Mouse (Mus musculus): ENCODE data around the gene Spint4. TPM values are rescaled to one million over a fixed set of nuclear protein-coding genes. Genes with fewer than 3 reads are reported as not detected.
"Not testable (repeated sequence)": the region's sequence is repeated elsewhere in the genome, so short reads cannot be mapped to it uniquely, and the experiment has no call there.

The Spint4 gene
- polyA plus RNA-seq, 1 experiment from 2014 or later, result not detected

GRCm38 (mm10) chr2:164716194-164716786 is 18.0 kb downstream of the Spint4 start:
- H3K4me2 ChIP-seq (replicated peaks); ATAC-seq (ENCODE audit: low FRiP score); H3K4me1 ChIP-seq (replicated peaks; ENCODE audit: control insufficient read depth, insufficient read depth, low read length); H3K4me3 ChIP-seq (replicated peaks; ENCODE audit: low read length); H3K27me3 ChIP-seq (ENCODE audit: control insufficient read depth, insufficient read depth, low read length); H3K9me3 ChIP-seq (ENCODE audit: control insufficient read depth, low read length); H3K9ac ChIP-seq; H3K36me3 ChIP-seq (replicated peaks; ENCODE audit: control insufficient read depth, insufficient read depth); H3K27ac ChIP-seq; DNase-seq (ENCODE audit: low spot score): not testable (repeated sequence)
- 95% methylated on average over 20 of the region's 23 CpGs for WGBS

GRCm38 (mm10) chr2:164723276-164723675 is 25.0 kb downstream of the Spint4 start:
- 62% methylated on average over 4 of the region's 4 CpGs for WGBS
- Histone ChIP-seq H3K9me3 (ENCODE audit: control insufficient read depth, low read length) (no peaks in the 10 kb centered on the region), H3K4me1 (replicated peaks; ENCODE audit: control insufficient read depth, insufficient read depth, low read length) (no peaks in the 10 kb centered on the region), H3K4me3 (replicated peaks; ENCODE audit: low read length) (no peak overlapping the region), H3K27ac (no peak overlapping the region), H3K36me3 (replicated peaks; ENCODE audit: control insufficient read depth, insufficient read depth) (no peaks in the 10 kb centered on the region), H3K27me3 (ENCODE audit: control insufficient read depth, insufficient read depth, low read length) (no peaks in the 10 kb centered on the region), H3K4me2 (replicated peaks) (no peak overlapping the region), H3K9ac (no peak overlapping the region)
- no peak for DNase-seq (ENCODE audit: low spot score)
- no peak for ATAC-seq (ENCODE audit: low FRiP score)

- no peak for ATAC-seq (ENCODE audit: low FRiP score)
- Histone ChIP-seq H3K9me3 (ENCODE audit: control insufficient read depth, low read length) (no peaks in the 10 kb centered on the region), H3K4me2 (replicated peaks) (no peak overlapping the region), H3K4me3 (replicated peaks; ENCODE audit: low read length) (no peak overlapping the region), H3K4me1 (replicated peaks; ENCODE audit: control insufficient read depth, insufficient read depth, low read length) (no peaks in the 10 kb centered on the region), H3K36me3 (replicated peaks; ENCODE audit: control insufficient read depth, insufficient read depth) (no peaks in the 10 kb centered on the region), H3K27ac (no peak overlapping the region), H3K27me3 (ENCODE audit: control insufficient read depth, insufficient read depth, low read length) (no peaks in the 10 kb centered on the region), H3K9ac (no peak overlapping the region)
- 26% methylated on average over 6 of the region's 6 CpGs for WGBS
- DNase-seq (ENCODE audit: low spot score), result peak; percentile 85
These were observed 27.8 kb downstream of the Spint4 start for GRCm38 (mm10) chr2:164725895-164726619.

- Histone ChIP-seq H3K4me3 (replicated peaks; ENCODE audit: low read length) (no peak overlapping the region), H3K4me1 (replicated peaks; ENCODE audit: control insufficient read depth, insufficient read depth, low read length) (no peaks in the 10 kb centered on the region), H3K9ac (no peak overlapping the region), H3K36me3 (replicated peaks; ENCODE audit: control insufficient read depth, insufficient read depth) (no peaks in the 10 kb centered on the region), H3K4me2 (replicated peaks) (no peak overlapping the region), H3K27me3 (ENCODE audit: control insufficient read depth, insufficient read depth, low read length) (no peaks in the 10 kb centered on the region), H3K27ac (no peak overlapping the region), H3K9me3 (ENCODE audit: control insufficient read depth, low read length) (no peaks in the 10 kb centered on the region)
- ATAC-seq (ENCODE audit: low FRiP score) (no peak), DNase-seq (ENCODE audit: low spot score) (no peak)
- 82% methylated on average over 5 of the region's 5 CpGs for WGBS
These were observed 33.4 kb downstream of the Spint4 start for GRCm38 (mm10) chr2:164731719-164732118.

DNA sequence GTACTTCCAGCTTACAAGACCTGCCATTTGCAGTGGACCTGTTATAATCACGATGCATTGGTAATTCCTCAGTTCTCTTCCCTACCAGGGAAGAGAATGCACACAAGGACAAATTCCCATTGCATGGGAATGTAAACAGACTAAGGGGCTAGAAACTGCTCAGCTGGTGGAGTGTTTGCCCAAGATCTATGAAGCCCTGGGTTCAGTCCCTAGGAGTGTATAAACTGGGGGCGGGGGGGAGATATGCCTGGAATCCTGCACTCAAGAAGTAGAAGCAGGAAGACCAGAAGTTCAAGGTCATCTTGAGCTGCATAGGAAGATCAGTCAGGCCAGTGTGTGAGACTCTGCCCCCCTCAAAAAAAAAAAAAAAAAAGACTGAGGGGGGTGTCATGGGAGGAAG is 35.0 kb downstream of the Spint4 start:
- WGBS, result 92% methylated on average over 2 of the region's 2 CpGs

DNA sequence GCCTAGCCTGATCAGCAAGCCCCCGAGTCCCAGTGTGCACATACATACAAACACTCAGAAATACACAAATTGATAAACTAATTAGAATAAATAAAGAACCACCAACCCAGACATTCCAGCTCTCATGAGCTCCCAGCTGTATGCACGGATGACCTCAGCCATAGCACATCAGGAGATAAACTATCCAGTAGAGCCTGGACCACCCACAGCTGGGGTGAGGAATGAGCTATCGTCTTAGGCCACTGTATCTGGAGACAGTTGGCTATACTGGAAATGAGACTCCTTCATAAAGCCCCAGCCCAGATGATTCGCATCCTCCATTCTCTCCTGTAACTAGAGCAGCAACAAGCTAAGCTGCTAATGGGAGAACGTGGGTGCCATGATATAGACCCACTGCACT is 36.5 kb downstream of the Spint4 start:
- Histone ChIP-seq H3K9ac (no peak overlapping the region), H3K4me2 (replicated peaks) (no peak overlapping the region), H3K36me3 (replicated peaks; ENCODE audit: control insufficient read depth, insufficient read depth) (no peaks in the 10 kb centered on the region), H3K4me1 (replicated peaks; ENCODE audit: control insufficient read depth, insufficient read depth, low read length) (no peaks in the 10 kb centered on the region), H3K27me3 (ENCODE audit: control insufficient read depth, insufficient read depth, low read length) (no peaks in the 10 kb centered on the region), H3K27ac (no peak overlapping the region), H3K4me3 (replicated peaks; ENCODE audit: low read length) (no peak overlapping the region), H3K9me3 (ENCODE audit: control insufficient read depth, low read length) (no peaks in the 10 kb centered on the region)
- ATAC-seq (ENCODE audit: low FRiP score) (no peak), DNase-seq (ENCODE audit: low spot score) (no peak)
- WGBS, result 86% methylated on average over 5 of the region's 5 CpGs

More for the DNA sequence above, 35.0 kb downstream of the Spint4 start:
- Histone ChIP-seq H3K9me3 (ENCODE audit: control insufficient read depth, low read length) (no peaks in the 10 kb centered on the region), H3K27me3 (ENCODE audit: control insufficient read depth, insufficient read depth, low read length) (no peaks in the 10 kb centered on the region), H3K36me3 (replicated peaks; ENCODE audit: control insufficient read depth, insufficient read depth) (no peaks in the 10 kb centered on the region), H3K4me2 (replicated peaks) (no peak overlapping the region), H3K4me3 (replicated peaks; ENCODE audit: low read length) (no peak overlapping the region), H3K9ac (no peak overlapping the region), H3K27ac (no peak overlapping the region), H3K4me1 (replicated peaks; ENCODE audit: control insufficient read depth, insufficient read depth, low read length) (no peaks in the 10 kb centered on the region)
- DNase-seq (ENCODE audit: low spot score), result no peak
- ATAC-seq (ENCODE audit: low FRiP score), result no peak

DNA sequence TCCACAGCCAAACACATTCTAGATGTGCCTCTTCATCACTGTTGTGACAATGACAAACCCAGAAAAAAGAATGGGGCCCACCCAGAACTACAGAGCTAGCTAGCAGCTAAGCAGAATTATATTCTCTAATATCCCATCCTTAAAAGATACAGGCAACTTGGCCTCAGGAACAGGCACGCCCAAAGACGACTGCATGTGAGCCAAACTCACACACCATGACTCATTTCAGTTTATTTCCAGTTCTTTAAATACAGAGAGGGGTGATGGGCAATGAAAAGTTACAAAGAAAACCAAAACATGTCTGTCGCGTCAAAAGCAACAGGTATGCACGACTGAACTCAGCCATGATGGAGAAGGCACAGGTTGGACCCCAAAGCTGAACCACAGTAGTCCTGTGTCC is 37.1 kb downstream of the Spint4 start:
- ATAC-seq (ENCODE audit: low FRiP score) (no peak), DNase-seq (ENCODE audit: low spot score) (no peak)
- WGBS, result 91% methylated on average over 5 of the region's 5 CpGs

DNA sequence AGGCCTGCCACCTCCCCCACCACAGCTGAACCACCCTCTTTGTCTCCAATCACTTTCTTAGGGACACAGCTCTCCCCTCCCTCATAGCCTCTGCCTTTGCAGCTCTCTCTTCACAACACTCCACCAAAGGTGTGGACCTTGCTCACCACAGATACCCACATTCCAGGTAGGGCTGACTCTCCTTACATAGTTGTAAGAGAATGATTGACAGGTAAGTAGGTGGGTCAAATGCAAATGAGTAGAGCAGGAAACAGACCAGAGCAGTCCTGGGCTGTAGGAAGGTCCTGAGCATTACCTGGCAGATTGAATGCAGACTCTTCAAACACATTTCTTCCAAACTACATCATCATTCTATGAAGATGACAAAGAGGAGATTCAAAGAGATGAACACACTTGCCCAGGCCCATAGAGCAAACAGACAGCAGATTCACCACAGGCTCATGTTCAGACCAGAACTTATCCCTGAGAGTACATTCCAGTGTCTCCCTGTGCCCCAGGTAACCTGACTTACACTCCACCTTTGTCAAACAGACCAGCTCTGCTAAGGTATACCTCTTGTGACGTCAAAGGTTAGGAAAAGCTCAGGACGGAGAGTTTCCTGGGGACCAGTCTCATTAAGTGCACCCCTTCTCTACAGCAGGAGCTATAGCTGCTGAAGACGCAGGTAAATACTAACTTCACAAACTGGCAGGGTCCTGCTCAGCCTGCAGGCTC is 39.2 kb downstream of the Spint4 start:
- H3K4me2 ChIP-seq (replicated peaks), result no peak overlapping the region
- DNase-seq (ENCODE audit: low spot score) (no peak), ATAC-seq (ENCODE audit: low FRiP score) (no peak)
- H3K9me3 ChIP-seq (ENCODE audit: control insufficient read depth, low read length), result no peaks in the 10 kb centered on the region
- no peaks in the 10 kb centered on the region for H3K27me3 ChIP-seq (ENCODE audit: control insufficient read depth, insufficient read depth, low read length)
- H3K27ac ChIP-seq, result no peak overlapping the region
- no peaks in the 10 kb centered on the region for H3K4me1 ChIP-seq (replicated peaks; ENCODE audit: control insufficient read depth, insufficient read depth, low read length)
- H3K4me3 ChIP-seq (replicated peaks; ENCODE audit: low read length), result no peak overlapping the region
- WGBS, result 79% methylated on average over 3 of the region's 3 CpGs
- H3K9ac ChIP-seq, result no peak overlapping the region
- no peaks in the 10 kb centered on the region for H3K36me3 ChIP-seq (replicated peaks; ENCODE audit: control insufficient read depth, insufficient read depth)

More for the DNA sequence above, 37.1 kb downstream of the Spint4 start:
- H3K27me3 ChIP-seq (ENCODE audit: control insufficient read depth, insufficient read depth, low read length), result no peaks in the 10 kb centered on the region
- no peaks in the 10 kb centered on the region for H3K36me3 ChIP-seq (replicated peaks; ENCODE audit: control insufficient read depth, insufficient read depth)
- no peaks in the 10 kb centered on the region for H3K9me3 ChIP-seq (ENCODE audit: control insufficient read depth, low read length)
- H3K27ac ChIP-seq, result no peak overlapping the region
- H3K4me3 ChIP-seq (replicated peaks; ENCODE audit: low read length), result no peak overlapping the region
- H3K4me2 ChIP-seq (replicated peaks), result no peak overlapping the region
- H3K4me1 ChIP-seq (replicated peaks; ENCODE audit: control insufficient read depth, insufficient read depth, low read length), result no peaks in the 10 kb centered on the region
- no peak overlapping the region for H3K9ac ChIP-seq

DNA sequence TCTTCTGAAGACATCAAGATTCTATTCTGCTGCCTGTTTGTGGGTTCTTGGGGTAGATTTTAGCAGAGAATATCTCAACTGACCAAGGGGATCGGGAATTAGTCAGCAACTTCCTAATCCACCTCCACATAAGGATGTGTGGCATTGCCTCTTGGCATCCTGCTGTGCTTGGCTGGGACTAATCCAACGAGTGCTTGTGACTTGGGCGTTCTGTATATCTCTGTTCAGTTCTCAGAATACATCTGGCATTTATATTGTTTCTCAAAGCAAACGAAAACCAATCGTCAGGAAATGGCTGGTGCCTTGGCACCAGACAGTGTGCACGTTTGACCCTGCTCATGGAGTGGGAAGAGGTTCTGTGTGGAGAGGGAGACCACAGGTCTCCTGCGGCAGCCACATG is 41.6 kb downstream of the Spint4 start:
- no peak overlapping the region for H3K4me2 ChIP-seq (replicated peaks)
- WGBS, result 72% methylated on average over 7 of the region's 7 CpGs
- ATAC-seq (ENCODE audit: low FRiP score), result no peak

More for the DNA sequence above, 41.6 kb downstream of the Spint4 start:
- no peak for DNase-seq (ENCODE audit: low spot score)
- Histone ChIP-seq H3K27me3 (ENCODE audit: control insufficient read depth, insufficient read depth, low read length) (no peaks in the 10 kb centered on the region), H3K27ac (no peak overlapping the region), H3K36me3 (replicated peaks; ENCODE audit: control insufficient read depth, insufficient read depth) (no peaks in the 10 kb centered on the region), H3K9ac (no peak overlapping the region), H3K4me1 (replicated peaks; ENCODE audit: control insufficient read depth, insufficient read depth, low read length) (no peaks in the 10 kb centered on the region), H3K9me3 (ENCODE audit: control insufficient read depth, low read length) (no peaks in the 10 kb centered on the region), H3K4me3 (replicated peaks; ENCODE audit: low read length) (no peak overlapping the region)
